Mouse (Mus musculus) liver, adult 2 months (tissue): ENCODE results near the gene Mmp9.

ENCODE experiments used
- CTCF ChIP-seq: fragments of 200-500 bp; IDR thresholded peaks from 2 replicates; pipeline ENCODE4 v1.5.1; 2011; ENCODE audit warnings: low read depth, low read length, control low read depth
- POLR2A ChIP-seq: fragments of 200-500 bp; IDR thresholded peaks from 2 replicates; pipeline ENCODE4 v1.6.1; 2011; ENCODE audit warnings: low read length, control low read depth; ENCODE audit not compliant: insufficient read depth; ENCODE audit errors: extremely low read depth

DNA sequence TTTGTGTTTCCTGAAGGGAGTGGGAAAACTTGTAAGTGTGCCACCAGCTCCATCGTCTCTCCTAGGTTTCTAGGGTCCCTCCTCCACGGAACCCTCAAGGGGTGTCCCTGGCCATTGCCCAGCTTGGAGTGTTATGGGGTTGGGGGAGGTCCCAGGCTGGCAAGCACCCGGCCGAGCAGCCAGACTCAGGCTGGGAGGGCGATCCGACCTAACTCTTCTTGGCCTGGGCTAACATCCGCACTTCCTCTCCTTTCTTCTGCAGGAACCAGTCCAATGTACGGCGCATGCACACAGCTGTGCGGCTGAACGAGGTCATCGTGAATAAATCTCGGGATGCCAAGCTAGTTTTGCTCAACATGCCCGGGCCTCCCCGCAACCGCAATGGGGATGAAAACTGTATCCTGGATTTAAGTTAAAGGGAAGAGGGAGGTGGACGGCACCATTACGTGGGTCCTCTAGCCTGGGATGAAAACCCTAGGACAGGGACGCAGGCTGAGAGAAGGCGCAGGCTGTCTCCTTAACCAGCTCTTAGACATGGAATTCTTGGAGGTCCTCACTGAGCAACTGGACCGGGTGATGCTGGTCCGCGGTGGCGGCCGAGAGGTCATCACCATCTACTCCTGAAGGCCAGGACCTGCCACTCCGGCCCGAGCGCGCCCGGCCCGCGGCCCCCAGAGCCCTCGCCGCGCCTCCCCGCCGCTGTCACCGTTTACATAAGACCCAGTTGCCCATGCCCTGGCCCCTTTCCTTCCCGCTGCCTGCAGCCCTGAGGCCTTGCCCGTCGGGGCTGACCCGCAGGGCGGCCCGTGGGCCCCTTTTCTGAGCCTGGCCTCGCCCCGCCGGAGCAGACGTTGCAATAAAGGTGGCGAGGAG, 56.5 kb downstream of the Mmp9 start:
- no peak for TF ChIP-seq CTCF
- no peak for TF ChIP-seq POLR2A
